Mouse (Mus musculus) cerebellum, adult 18-20 months (tissue): ENCODE data around the gene Arhgap9.

Source experiments
- DNase-seq, 2 experiments: peaks; one replicate each; pipeline ENCODE4 v3.0.0; 2021

The Arhgap9 gene

DNA sequence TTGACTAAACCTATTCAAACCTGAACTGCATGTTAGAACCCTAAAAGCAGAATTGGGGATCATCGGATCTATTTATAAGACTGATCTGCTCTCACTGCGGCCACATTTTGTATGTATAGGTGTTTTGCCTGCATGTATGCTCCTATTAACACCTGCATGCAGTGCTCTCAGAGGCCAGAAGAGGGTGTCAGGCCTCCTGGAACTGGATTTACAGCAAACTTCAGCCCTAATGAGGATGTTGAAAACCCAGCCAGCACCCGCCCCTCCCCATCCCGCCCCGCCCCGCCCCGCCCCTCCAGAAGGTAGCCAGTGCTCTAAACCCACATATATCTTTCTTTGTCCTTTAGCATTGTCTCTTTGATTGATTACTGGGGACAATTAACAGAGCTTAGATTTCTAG, 2.7 kb downstream of the Arhgap9 start:
- no peak for DNase-seq

DNA sequence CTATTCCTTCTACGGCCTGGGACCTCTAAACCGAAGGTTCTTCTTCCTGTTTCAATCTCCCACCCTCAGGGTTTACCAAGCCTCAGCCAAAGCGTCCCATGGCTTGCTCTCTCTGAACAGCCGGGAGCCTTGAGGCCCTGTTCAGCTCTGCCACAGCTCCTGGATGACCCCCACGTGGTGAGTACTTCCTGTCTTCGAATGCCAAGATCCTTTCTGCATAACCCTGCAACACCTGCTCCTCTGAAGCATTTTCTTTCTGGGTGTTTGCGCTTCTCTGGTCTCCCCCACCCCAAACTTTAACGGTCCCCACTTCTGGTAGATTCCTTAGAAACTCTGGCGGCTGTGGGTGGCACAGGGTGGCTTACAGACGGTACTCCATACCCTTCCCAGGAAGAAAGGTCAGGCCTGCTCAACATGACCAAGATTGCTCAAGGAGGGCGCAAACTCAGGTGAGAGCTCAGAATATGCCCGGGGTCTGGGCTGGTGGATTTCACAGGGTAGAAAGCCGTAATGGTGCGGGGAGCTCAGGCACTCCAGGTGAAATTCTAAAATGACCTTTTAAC, 3.8 kb downstream of the Arhgap9 start:
- no peak for DNase-seq

DNA sequence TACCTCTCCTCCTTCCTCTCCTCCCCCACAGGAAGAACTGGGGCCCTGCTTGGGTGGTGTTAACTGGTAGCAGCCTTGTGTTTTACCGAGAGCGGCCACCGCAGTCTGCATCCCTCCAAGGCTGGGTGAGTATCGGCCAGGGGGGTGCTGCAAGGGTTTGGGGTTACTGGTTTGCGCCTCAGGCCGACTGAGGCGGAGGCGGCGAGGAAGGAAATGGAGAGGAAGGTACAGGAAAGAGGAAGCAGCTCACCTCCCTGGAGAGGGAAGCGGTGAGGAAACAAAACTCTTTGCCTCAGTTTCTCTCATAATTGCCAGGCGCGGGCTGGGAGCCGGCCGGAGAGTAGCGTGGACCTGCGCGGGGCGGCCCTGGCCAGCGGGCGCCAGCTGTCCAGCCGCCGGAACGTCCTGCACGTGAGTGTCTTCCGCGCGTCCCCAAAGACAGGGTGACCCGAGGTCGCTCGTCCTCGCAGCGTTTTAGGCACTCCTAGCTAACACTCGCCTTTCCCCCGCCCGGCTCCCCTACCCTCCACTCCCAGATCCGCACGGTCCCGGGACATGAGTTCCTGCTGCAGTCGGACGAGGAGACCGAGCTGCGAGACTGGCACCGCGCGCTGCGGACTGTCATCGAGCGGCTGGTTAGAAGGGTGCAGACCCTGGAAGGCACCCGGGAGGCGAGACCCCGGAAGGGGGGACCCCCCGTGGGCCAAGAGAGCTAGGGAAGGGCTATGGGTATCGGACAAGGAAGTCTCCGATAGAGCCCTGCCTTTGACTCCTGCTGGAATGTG, 4.4 kb downstream of the Arhgap9 start:
- peak in 1 of 2 experiments; percentile 25 for DNase-seq

DNA sequence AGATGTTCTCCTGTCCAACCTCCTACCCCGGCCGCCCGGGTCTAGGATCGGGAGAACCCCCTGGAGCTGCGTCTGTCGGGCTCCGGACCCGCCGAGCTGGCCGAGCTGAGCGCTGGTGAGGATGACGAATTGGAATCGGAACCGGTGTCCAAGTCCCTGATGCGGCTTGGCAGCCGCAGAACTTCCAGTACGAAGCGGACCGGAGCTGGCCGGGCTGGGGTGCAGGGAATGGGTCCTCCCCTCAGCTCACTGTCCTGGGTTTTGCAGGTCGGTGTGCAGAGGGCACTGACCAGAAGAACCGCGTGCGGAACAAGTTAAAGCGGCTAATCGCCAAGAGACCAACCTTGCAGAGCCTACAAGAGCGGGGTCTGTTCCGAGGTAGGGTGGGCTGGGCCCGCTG, 5.1 kb downstream of the Arhgap9 start:
- DNase-seq: peak in 1 of 2 experiments; percentile 41

DNA sequence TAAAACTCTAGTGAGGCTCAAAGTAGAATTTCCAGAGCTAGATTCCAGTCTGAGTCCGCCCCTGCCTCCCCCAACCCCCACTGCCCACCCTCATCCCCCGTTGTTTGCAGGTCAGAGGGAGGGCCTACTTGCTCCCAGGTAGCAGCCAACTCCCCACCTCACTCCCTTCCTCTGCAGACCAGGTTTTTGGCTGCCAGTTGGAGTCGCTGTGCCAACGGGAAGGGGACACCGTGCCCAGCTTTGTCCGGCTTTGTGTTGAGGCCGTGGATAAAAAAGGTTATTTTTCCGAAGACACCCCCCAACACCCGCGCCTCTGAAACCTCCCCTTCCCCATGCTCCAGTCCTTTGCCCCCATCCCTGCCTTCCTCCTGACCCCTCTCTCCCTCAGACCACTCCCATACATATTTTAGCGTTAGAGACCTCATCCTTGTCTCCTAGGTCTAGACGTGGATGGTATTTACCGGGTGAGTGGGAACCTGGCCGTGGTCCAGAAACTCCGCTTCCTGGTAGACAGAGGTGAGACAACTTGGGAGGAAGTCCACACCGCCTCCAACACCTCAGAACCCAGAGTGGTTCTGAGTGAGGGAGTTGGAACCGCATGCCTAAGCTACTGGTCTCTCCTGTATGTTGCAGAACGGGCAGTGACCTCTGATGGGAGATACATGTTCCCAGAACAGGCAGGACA, 5.8 kb downstream of the Arhgap9 start:
- no peak for DNase-seq

DNA sequence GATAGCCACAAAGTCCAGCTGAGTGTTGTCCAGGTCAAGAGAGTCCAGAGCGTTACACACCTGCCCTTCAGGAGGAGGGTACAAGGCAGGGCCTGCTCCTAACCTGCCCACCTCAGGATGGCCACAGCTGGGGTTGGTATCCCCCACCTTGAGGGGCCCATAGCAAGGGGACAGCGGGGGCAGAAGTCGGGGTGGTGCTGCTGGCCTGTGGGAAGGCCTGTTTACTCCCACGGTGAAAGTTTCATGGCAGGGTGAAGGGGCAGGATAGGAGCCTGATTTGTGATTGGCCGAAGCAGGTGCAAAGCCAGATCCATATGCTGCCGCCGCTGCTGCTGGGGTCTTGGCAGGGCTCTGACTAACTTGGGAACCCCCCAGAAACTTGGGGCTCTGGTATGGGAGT, 8.4 kb downstream of the Arhgap9 start:
- DNase-seq: no peak

DNA sequence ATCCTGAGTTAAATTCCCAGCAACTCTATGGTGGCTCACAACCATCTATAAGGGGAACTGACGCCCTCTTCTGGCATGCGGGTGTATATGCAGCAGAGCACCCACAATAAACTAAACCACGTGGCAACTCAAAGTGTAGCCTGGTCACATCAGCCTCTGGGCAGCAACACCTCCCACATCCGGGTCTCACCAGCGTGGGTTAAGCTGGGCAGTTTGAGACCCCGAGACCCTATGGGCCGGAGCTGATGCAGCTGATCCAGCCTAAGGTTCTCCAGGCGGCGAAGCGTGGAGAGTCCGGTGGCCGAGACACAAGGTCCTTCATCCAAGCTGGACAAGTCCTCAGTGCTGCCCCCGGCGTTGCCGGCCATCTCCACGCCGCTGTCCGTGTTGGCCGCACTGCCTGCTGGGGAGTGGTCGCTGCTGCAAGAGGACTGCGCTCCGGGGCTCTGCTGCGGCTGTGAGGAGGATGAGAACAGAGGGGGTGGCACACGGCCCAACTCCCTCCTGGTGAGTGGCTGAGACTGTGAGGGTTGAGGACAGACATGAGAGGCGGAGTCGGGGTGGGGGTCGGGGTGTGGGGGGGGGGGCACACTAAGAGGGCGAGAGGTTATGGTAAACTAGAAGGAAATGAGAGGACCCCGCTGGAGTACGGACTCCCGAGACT, 10.6 kb downstream of the Arhgap9 start:
- DNase-seq: no peak

DNA sequence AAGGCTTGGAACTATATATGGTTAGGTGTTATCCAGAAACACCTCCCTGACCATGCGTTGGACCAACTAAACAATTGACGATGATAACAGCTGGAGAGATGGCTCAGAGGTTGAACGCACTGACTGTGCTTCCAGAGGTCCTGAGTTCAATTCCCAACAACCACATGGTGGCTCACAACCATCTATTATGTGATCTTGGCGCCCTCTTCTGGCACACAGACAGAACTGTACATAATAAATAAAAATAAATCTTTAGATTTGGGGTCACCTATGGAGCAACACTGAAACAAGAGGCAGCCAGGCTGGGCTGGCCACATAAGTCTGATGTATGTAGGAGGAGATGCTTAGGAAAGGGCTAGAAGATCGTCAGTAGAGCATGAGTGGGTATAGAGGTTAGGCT, 11.4 kb downstream of the Arhgap9 start:
- no peak for DNase-seq

DNA sequence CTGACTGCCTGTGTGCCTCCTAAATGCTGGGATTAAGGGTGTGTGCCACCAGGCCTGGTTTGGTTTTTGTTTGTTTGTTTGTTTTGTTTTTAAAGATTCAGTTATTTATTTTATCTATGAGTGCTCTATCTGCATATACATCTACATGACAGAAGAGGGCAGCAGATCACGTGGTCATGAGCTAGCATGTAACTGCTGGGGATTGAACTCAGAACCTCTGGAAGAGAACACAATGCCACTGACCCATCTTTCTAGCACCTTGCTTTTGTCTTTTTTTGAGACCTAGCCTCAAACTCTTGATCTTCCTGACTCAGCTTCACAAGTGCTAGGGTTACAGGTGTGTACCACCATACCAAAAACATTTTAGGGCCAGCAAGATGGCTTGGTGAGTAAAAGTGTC, 13.5 kb downstream of the Arhgap9 start:
- DNase-seq: no peak

DNA sequence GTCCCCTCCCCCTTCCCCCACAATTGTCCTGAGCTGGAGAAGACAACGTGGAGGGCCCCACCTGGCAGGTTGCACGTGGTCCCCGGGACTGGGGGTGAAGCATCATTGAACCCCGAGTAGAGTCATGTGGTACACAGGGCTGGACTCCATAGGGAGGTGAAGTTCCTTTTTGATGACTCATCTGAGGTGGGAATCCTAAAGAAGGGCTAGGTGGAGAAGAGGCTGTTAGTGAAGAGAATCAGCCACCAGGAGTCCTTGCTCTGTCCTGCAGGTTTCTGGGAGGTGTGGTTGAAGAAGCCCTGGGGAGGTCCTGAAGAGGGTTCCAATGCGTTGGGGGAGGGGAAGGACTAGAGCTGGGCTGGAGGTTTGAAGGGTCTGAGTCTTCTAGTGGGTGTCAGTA, 15.2 kb downstream of the Arhgap9 start:
- DNase-seq: no peak

DNA sequence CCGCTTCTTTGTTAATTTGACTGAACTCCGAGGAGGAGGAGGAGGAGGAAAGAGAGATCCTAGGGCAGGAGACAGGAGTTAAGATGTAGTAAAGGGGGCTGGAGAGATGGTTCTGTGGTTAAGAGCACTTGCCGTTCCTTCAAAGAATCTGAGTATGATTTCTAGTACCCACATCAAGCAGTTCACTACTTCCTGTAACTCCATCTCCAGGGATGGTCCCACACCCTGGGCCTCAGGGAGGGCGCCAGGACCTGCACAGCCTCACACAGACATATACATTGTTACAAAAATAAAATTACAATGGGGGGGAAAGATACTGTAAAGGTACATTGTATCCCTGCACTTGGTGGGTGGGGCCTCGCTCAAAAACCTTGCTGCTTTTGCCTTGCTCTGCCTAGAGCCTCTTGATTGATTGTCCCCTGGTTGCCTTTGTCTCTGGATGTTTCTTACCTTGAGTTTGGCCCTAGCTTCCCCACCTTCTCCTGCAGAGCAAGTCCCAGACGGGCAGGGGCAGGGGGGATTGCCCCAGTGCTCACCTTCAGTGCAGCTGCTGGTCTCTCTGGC, 15.9 kb downstream of the Arhgap9 start:
- DNase-seq: no peak

DNA sequence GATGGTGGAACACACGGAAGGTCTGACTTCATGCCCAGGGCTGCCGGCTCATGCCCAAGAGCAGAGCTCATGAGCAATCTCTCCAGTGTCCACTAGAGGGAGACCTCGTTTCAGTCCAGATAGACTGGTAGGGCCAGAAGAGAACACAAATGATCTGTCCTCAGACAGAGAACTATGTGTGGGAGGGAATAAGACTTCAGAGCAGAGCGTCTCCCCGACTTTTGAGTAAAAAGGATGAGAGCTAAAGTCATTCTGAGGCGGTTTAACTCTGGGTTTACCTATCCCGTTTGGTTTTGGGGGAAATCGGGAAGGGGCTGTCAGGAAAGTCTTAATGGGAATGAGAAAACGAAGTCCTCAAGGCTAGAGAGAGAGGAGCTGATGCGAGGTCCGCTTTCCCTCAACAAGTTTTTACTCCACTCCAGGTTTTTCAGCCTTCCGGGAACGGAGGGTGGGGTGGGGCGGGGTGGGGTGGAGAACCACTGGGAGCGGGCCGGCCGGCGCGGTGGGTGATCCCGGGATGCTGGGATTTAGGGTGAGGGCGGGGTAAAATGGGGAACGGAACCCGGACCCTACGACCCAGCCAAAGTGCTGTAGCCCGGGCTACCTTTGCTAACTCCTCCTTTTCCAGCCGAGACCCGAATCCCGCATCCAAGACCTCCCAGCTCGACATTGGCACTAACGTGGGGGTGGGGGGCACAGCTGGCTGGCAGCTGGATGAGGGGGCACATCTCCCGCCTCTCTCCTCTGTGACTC, 17.3 kb downstream of the Arhgap9 start:
- peak; percentile 89 to 93 for DNase-seq

DNA sequence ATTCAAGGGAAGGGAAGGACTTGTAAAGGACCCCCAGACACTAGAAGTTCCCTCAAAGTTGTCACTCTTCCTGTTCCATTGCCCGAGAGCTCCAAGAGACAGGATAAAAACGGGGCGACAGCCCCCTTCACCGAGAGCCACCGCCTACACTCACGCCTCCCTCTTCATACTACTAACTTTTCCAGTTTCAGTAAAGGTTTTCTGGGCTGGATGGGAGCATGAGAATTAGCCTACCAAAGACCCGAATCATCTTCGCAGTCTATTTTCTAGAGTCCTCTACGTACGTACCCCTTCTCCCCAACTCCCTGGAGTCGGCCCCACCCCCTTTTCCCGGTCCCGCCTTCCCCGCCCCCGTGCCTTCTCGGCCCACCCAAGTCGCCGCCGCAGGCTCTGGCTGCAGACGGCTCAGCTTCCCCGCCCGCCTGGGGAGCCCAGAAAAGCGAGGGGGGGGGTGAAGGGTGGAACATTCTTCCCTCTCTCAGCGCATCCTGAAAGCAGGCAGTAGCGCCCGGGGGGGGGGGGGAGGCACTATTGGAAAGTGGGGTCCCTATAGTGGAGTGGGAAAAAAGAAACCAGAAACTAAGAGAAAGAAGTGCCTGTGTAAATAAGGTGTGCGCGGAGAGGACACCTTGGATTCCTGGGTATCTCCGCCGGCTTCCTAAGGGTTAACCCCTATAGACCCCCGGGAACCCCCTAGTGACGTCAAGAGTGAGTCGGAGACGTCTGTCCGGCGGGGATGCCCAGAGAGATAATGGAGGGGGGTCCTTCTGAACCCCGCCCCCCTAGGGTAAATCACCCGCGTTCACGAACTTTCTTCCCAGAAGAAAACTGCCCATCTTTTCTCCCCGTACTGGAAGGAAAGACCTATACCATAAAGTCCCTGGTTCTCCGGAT, 18.2 kb downstream of the Arhgap9 start:
- no peak for DNase-seq

DNA sequence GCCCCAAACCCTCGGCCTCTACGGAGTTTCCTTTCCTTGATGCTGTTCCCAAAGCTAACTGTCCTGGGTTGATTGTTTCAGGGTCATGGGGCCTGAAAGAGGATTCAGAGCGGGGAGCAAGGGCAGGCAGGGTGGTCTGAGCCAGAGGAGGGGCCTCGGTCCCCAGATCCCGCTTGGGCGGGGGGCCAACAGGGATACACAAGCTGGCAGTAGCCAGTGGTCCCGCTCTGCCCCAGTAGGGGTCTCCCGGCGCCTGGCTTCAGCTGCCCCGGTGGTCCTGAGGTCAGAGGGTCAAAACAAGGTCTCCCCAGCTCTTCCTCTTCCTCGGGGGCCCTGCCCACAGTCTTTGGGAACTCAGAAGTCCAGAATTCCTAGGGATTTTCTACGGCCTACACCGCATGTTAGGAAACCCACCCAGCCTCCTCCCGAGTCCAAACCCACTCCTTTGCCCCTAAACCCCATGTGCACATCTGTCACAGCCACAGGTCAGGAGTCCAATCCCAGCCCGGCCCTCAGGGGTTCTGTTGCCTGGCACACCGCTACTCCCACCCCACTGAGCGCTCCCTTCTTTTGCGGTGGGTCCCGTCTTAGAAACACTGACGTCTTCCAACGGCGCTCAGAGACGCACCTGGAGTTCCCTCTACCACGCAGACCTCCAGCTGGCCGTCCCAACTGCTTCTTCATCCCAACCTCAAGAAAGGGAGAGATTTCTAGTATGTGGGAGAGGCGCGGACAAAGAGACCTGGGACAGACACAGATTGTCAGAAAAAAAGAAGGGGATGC, 19.0 kb downstream of the Arhgap9 start:
- no peak for DNase-seq

DNA sequence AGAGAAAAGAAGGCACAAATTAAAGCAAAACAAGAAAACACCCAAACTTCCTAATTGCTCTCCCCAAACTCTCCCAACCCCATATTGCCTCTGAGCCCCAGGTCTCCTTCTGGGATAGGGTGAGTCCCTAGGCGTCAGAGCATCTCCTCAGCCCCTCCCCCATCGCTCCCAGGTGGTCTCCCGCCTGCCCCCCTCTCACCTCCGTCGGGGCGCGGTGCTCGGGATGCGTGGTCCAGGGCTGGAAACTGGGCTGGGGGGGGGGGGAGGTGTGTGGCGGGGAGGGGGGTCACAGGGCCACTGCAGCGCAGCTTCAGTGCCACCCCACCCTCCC, 19.6 kb downstream of the Arhgap9 start:
- DNase-seq: no peak

DNA sequence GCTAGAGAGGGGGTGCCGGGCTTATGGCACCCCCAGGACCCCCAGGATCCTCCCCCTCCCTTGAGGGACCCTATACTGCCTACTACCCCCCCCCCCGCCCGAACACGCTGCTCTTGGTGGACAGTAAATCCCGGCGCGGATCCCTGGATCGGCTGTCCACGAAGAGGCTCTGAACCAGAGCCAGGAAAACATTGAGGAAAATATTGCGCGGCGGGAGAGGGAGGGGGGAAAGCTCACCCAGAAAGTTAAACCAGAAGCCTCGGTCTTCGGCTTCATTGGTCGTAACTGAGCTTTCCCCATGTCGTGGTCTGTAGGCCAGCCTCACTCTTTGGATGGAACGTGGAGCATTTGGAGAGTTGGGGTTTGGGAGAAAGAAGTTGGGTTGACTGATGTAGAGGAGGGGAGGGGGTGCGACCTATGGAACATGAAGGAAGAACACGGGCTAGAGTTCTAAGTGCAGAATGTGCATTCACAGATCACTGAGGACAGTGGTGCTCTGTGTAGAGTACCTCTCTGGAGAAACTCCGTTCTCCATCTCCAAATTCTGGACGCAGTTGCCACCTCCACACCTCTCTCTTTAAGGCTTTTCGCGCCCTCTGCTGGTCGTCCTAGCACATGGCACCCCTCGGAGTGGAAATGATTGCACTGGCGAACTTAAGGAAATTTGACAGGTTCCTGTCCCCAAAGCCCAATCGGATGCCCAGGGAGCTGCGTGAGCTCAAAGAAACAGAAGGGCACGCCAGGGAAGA, 20.3 kb downstream of the Arhgap9 start, which contains the start of gene Gli1:
Gli1 (minus strand) TSS at position 84 of the 749 bp plus-strand sequence.
- peak; percentile 84 to 86 for DNase-seq

DNA sequence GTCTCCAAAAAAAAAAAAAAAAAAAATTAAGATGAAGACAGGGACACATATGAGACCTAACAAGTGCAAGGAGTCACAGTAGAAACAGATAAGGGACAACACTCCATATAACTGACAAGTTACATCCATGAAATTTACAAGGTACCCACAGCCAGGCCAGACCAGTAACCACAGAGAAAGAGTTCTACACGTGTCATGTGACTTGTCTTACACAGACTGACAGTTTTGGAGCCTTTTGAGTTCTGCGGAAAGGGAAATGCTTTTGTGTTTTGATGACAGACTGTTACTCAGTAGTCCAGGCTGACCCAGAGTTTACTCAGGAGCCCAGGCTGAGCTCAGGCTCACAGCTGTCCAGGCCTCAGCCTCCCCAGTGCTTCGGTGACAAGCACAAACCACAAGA, 21.3 kb downstream of the Arhgap9 start:
- DNase-seq: no peak

DNA sequence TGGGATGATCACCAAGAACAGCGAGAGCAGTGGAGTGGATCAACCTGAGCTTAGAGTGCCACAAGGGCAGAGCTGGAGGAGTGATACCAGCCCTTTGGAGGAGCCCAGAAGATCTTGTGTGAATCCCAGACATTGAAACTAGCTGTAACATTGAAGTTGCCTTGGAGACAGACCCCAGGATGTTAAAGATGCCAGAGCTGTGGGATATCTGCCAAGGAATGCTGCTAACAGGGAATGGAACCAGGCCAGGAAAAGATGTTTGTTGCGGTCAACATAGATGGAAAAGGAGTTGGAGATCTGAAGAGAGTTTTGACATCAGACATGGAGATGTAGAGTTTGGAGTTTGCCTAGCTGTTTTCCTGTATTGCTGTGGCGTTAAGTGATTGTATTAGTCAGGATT, 24.4 kb downstream of the Arhgap9 start:
- DNase-seq: no peak

DNA sequence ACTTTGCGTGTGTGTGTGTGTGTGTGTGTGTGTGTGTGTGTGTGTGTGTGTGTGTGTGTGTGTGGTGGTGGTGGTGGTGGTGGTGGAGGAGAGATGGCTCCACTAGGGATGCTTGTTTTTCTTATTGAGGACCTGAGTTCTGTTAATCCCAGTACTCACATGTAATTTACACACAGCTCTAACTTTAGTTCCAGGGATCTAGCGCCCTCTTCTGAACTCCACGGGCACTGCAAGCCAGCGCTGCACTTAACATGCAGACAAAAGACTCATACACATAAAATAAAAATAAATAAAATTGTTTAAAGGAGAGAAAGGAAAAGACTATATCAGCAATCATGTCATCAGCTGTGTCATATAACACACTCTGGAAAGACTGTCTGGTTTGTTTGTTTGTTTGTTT, 27.2 kb downstream of the Arhgap9 start:
- DNase-seq: no peak

DNA sequence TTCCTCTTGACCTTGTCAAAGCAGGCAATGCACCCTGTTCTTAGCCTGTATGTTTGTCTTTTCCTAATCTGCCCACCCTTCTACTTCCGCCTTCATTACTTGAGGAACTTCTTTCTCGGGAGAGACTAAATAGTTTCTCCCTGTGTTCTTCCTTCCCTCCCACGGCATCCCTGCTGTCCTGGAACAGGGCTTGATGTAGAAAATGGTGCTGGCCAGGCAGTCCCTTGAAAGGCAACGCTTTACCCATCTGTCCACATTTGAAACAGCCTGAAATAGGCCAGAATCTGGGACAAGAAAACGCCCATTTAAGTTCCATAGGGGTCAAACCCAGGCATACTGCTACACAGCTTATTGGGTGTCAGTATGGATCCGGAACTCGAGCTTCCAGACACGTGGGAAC, 28.0 kb downstream of the Arhgap9 start:
- DNase-seq: no peak
